Mouse (Mus musculus) spleen, postnatal 0 days (tissue): ENCODE data around the gene S100g. TPM values are rescaled to one million over a fixed set of nuclear protein-coding genes. Genes with fewer than 3 reads are reported as not detected.

ENCODE experiments used
- polyA plus RNA-seq: library from polyadenylated mRNA; unstranded; fragments of >200 nt; fragmentation: Nextera tagmentation; extraction: Ambion mirVana; gene quantifications from 2 replicates; pipeline ENCODE4 v1.2.1, GENCODE M21; 2015

Gene S100g
- 0.57 TPM in 1 of 2 replicates, not detected in the other for polyA plus RNA-seq

DNA sequence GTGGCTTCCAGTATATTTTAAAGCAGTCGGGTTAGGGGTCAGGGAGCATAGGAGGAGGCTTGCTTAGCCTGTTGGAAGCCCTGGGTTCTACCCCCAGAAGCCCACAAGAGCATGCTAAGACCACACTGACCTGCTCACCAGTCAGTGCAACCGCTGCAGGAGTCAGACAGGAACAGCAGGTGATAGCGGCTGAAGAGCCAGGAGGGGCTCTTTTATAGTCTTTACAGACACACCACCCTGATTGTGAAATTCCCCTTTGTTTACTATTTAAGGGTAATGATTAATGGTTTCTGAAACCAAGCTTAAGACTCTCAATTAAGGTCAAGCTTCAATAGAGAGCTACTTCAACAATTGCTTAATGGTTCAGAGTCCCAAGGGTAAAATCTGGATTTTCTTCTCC is at the start of gene S100g:
Gene S100g (minus strand): TSS at position 217 of the 400 bp plus-strand sequence.

Other genes starting within 250 kb of the S100g start
- 214 and 218 TPM in 2 replicates for gene Rbbp7, start 204.2 kb downstream of the S100g start, polyA plus RNA-seq
- gene Txlng, start 135.1 kb downstream of the S100g start, polyA plus RNA-seq = 7.4 and 7.7 TPM in 2 replicates
- 18.6 and 20.7 TPM in 2 replicates for gene Syap1, start 76.2 kb downstream of the S100g start, polyA plus RNA-seq
- 24.8 and 28.6 TPM in 2 replicates for gene Ctps2, start 63.4 kb downstream of the S100g start, polyA plus RNA-seq